Mouse (Mus musculus) small intestine, adult 2 months (tissue): ENCODE data around the gene Nr2f6. TPM values are rescaled to one million over a fixed set of nuclear protein-coding genes. Genes with fewer than 3 reads are reported as not detected.

Experiments used
- H3K27ac ChIP-seq: fragments of 200-500 bp; 2 replicates; pipeline ENCODE4 v1.5.1; 2012; ENCODE audit warnings: low read depth, low read length, control low read depth, inconsistent platforms; ENCODE audit not compliant: insufficient read depth
- H3K27me3 ChIP-seq: fragments of 200-500 bp; 2 replicates; pipeline ENCODE4 v1.6.1; 2012; ENCODE audit warnings: mild to moderate bottlenecking, moderate library complexity, low read length, inconsistent platforms; ENCODE audit not compliant: control insufficient read depth, insufficient read depth
- H3K36me3 ChIP-seq: fragments of 200-500 bp; 2 replicates; pipeline ENCODE4 v1.6.1; 2012; ENCODE audit warnings: mild to moderate bottlenecking, low read length, control low read depth, inconsistent platforms; ENCODE audit not compliant: control insufficient read depth, insufficient read depth
- H3K4me1 ChIP-seq: fragments of 200-500 bp; 2 replicates; pipeline ENCODE4 v1.6.1; 2012; ENCODE audit warnings: low read length, inconsistent platforms, mixed read lengths; ENCODE audit not compliant: control insufficient read depth, insufficient read depth, insufficient read length
- H3K4me3 ChIP-seq: fragments of 200-500 bp; 2 replicates; pipeline ENCODE4 v1.5.1; 2012; ENCODE audit warnings: low read depth, mild to moderate bottlenecking, control low read depth, inconsistent platforms, low read length, moderate library complexity
- CTCF ChIP-seq: fragments of 200-500 bp; IDR thresholded peaks from 2 replicates; pipeline ENCODE4 v1.5.1; 2012; ENCODE audit warnings: low read depth, mild to moderate bottlenecking, control low read depth, inconsistent platforms, low read length, moderate library complexity, mixed read lengths; ENCODE audit not compliant: insufficient replicate concordance, insufficient read length; ENCODE audit errors: extremely low read depth
- POLR2A ChIP-seq: fragments of 200-500 bp; IDR thresholded peaks from 2 replicates; pipeline ENCODE4 v1.6.1; 2012; ENCODE audit warnings: low read depth, mild to moderate bottlenecking, control low read depth, inconsistent platforms, low read length, moderate library complexity
- WGBS: fragments of 180-500 bp; shearing (Covaris S2); methylation state at CpG from one replicate; pipeline ENCODE4 v1.1.7; 2018; 5-methylcytosine and 5-hydroxymethylcytosine counted together
- polyA plus RNA-seq: library from polyadenylated mRNA; depleted of rRNA; stranded (reverse); fragments of >200 nt; gene quantifications from 2 replicates; pipeline ENCODE4 v1.2.3, GENCODE M21; 2012

Nr2f6 gene
- polyA plus RNA-seq, 1 experiment, result 448 TPM

DNA sequence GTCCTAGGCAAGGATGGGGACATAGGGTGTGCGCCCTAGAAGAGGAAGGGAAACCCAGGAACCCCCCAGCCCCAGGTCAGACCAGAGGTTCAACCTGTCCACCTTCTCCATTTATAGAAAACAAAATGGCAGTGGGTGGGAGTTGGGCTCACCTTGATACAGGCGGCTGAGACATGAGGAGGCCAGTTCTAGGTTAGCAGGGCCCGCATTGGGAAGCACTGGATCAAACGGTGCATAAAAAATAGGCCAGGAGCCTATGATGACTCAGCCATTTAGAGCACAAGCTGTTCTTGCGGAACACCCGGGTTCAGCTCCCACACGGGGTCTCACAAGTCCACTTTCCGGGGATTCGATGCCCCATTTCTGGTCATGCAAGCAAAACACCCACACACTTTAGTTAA, 23.2 kb upstream of the Nr2f6 start:
- no peak overlapping the region for H3K4me3 ChIP-seq
- no peaks in the 10 kb centered on the region for H3K27me3 ChIP-seq
- WGBS, result 76% methylated on average over 9 of the region's 9 CpGs
- H3K27ac ChIP-seq, result no peak overlapping the region
- TF ChIP-seq CTCF, result no peak
- no peak for TF ChIP-seq POLR2A
- H3K4me1 ChIP-seq, result peaks cover 36% of the 10 kb centered on the region
- peaks cover 2% of the 10 kb centered on the region; the same call in 1 of the 2 replicates for H3K36me3 ChIP-seq

DNA sequence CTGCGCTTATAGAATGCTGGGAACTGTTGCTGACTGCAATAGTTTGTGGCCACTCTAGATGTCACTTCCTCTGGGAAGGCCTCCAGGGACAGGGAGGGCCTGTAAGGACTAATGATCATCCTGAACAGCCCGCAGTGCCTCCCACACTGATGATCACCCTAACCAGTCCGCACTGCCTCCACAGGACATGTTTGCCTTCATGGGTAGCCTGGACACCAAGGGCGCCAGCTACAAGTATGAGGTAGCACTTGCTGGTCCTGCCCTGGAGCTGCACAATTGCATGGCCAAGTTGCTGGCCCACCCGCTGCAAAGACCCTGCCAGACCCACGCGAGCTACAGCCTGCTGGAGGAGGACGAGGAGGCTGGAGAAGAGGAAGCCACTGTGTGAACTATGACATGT, 22.3 kb upstream of the Nr2f6 start:
- Histone ChIP-seq H3K4me3 (no peak overlapping the region), H3K27ac (0 out of 2 replicates have a peak overlapping the region, but pooled peaks have one; percentile 49)

DNA sequence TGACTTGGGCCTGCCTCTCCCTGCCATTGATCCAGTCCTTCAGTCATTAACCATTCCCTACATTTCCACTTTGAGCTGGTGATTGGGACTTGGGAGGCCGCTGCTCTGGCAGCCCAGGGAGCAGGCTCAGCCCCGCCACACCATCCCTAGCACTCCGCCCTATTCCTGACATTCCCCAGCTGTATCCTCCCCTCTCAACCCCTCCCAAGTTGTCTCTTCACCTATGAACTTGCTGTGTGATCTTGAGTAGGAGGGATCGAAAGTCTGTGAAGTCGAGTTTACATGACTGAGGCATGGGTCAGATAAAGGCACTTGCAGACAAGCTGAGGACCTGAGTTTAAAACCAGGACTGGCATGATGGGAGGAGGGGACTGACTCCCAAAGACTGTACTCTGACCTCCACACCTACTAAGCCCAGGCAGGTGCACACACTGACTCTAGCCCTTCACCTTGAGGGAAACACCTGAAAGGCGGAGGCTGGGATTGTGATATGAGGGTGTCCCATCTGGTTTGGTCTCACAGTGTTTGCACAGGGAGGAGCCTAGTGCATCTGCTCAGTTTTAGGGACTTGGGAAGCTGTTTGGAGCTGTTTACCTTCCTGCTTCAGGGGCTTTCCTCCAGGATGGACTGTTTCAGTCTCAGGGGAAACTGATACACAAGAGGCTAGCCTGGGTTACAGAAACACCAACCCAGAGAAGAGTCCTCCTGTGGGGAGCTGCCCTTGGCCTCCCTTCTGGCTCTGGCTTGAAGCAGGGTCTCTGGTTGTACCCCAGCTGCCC, 21.5 kb upstream of the Nr2f6 start:
- H3K36me3 ChIP-seq, result peaks cover 9% of the 10 kb centered on the region
- no peaks in the 10 kb centered on the region for H3K27me3 ChIP-seq
- TF ChIP-seq POLR2A (no peak), CTCF (no peak)
- H3K27ac ChIP-seq, result peak overlapping the region; percentile 49; the same call in 1 of the 2 replicates
- H3K4me1 ChIP-seq, result peaks cover 36% of the 10 kb centered on the region
- H3K4me3 ChIP-seq, result no peak overlapping the region
- 34% methylated on average over 6 of the region's 6 CpGs for WGBS

More for the DNA sequence above, 22.3 kb upstream of the Nr2f6 start:
- WGBS, result 86% methylated on average over 8 of the region's 8 CpGs
- peaks cover 6% of the 10 kb centered on the region; the same call in 1 of the 2 replicates for H3K36me3 ChIP-seq
- TF ChIP-seq POLR2A, result no peak
- no peak for TF ChIP-seq CTCF
- peaks cover 36% of the 10 kb centered on the region for H3K4me1 ChIP-seq
- H3K27me3 ChIP-seq, result no peaks in the 10 kb centered on the region

DNA sequence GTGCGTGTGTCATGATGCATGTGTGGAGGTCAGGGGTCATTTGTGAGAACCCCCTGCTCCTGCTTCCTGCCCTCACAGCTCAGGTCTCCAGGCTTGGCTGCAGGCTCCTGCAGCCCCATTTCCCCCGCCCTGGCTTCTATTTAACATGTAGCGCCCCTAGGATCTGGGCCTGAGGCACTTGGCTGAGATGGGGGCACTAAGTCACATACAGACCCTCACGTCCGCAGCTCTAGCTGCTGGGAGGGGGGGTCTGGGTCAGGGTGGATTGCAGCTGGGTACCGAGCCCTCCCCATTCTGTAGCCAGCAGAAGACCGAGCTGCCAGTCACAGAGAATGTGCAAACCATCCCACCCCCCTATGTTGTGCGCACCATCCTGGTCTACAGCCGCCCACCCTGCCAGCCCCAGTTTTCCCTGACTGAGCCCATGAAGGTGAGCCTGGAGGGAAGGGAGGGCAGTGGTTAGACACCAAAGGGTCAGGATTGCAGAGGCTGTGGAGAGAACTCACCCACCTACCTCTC, 20.7 kb upstream of the Nr2f6 start:
- TF ChIP-seq CTCF (no peak), POLR2A (no peak)
- WGBS, result 91% methylated on average over 9 of the region's 9 CpGs
- Histone ChIP-seq H3K4me3 (no peak overlapping the region), H3K36me3 (peaks cover 12% of the 10 kb centered on the region), H3K27me3 (no peaks in the 10 kb centered on the region), H3K4me1 (peaks cover 39% of the 10 kb centered on the region), H3K27ac (peak overlapping the region; percentile 49; the same call in 1 of the 2 replicates)

DNA sequence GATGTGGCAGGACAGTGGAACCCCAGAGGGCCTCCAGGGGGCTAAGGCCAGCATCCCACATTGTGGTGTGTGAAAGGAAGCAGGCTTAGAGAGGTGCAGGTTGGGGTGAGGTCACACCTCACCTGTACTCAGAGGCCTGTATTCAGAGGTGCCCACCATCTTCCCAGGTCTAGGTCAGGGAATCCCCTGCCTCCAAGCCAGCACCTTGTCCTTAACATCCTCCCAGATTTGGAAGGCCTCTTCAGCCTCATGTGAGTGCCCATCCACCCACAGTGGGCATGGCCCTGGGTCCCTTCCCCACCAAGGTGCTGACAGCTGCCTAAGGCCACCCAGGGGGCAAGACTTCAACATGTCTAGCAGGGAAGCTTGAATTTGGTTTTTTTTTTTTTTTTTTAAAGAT, 19.7 kb upstream of the Nr2f6 start:
- Histone ChIP-seq H3K4me3 (no peak overlapping the region), H3K36me3 (peaks cover 12% of the 10 kb centered on the region), H3K4me1 (peaks cover 35% of the 10 kb centered on the region), H3K27me3 (no peaks in the 10 kb centered on the region), H3K27ac (no peak overlapping the region)
- TF ChIP-seq POLR2A (no peak), CTCF (no peak)

DNA sequence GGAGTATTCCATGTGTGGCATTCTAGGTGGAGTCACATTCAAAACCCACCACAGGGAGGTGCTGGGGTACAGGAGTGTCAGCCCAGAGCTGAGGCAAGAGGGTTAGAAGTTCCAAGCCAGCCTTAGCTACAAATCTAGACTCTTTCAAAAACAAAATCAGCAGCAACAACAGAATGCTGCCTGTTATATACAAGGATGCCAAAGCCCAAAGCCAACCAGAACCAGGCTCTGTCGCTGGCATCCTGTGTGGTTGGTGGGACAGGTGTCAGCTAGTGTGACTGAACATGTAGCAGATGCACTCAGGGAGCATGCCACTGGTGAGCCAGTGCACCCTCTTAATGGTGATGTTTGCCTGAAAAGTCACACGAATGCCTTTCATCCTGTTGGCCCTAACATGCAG, 19.1 kb upstream of the Nr2f6 start:
- WGBS, result 96% methylated on average over 2 of the region's 2 CpGs
- Histone ChIP-seq H3K36me3 (peaks cover 12% of the 10 kb centered on the region), H3K4me1 (peaks cover 32% of the 10 kb centered on the region), H3K27me3 (no peaks in the 10 kb centered on the region), H3K27ac (no peak overlapping the region), H3K4me3 (no peak overlapping the region)
- no peak for TF ChIP-seq POLR2A

DNA sequence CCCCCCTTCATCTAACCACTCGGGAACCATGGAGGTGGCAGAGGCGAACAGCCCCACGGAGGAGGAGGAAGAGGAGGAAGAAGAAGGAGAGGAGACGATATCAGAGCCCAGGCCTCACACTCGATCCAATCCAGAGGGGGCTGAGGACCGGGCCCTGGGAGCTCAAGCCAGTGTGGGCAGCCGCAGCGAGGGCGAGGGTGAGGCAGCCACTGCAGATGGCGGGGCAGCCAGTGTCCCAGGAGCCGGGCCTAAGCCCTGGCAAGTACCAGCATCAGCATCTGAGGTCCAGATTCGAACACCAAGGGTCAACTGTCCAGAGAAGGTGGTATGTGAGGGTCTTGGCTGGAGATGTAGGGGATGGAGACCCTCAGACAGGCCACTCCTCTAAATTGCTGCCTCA, 15.9 kb upstream of the Nr2f6 start:
- 84% methylated on average over 12 of the region's 12 CpGs for WGBS
- H3K27ac ChIP-seq, result no peak overlapping the region
- peaks cover 11% of the 10 kb centered on the region for H3K4me1 ChIP-seq
- H3K4me3 ChIP-seq, result peak overlapping the region; percentile 11
- TF ChIP-seq POLR2A (no peak), CTCF (no peak)
- H3K27me3 ChIP-seq, result no peaks in the 10 kb centered on the region
- H3K36me3 ChIP-seq, result peaks cover 12% of the 10 kb centered on the region
